Mouse (Mus musculus) bone marrow, adult 2 months (tissue): Measurements from ENCODE around the gene Defb23.

Source experiments
- CTCF ChIP-seq: fragments of 200-500 bp; IDR thresholded peaks from 2 replicates; pipeline ENCODE4 v1.5.1; 2011; ENCODE audit warnings: low read length, control low read depth; ENCODE audit not compliant: control insufficient read depth, insufficient read depth
- POLR2A ChIP-seq: fragments of 200-500 bp; IDR thresholded peaks from 2 replicates; pipeline ENCODE4 v1.6.1; 2011; ENCODE audit warnings: low read depth, mild to moderate bottlenecking, control low read depth, low read length, borderline replicate concordance; ENCODE audit not compliant: control insufficient read depth

- TF ChIP-seq CTCF (no peak), POLR2A (no peak)
Observed at GRCm38 (mm10) chr2:152480881-152481280, 16.5 kb upstream of the Defb23 start.
